Mouse (Mus musculus) yolk sac, embryonic 10.5 days (tissue): Measurements from ENCODE around the gene Agap1.

Source experiments
- DNase-seq: peaks from one replicate; pipeline ENCODE4 v3.0.0-alpha.2; 2017; ENCODE audit warnings: low spot score

The Agap1 gene

DNA sequence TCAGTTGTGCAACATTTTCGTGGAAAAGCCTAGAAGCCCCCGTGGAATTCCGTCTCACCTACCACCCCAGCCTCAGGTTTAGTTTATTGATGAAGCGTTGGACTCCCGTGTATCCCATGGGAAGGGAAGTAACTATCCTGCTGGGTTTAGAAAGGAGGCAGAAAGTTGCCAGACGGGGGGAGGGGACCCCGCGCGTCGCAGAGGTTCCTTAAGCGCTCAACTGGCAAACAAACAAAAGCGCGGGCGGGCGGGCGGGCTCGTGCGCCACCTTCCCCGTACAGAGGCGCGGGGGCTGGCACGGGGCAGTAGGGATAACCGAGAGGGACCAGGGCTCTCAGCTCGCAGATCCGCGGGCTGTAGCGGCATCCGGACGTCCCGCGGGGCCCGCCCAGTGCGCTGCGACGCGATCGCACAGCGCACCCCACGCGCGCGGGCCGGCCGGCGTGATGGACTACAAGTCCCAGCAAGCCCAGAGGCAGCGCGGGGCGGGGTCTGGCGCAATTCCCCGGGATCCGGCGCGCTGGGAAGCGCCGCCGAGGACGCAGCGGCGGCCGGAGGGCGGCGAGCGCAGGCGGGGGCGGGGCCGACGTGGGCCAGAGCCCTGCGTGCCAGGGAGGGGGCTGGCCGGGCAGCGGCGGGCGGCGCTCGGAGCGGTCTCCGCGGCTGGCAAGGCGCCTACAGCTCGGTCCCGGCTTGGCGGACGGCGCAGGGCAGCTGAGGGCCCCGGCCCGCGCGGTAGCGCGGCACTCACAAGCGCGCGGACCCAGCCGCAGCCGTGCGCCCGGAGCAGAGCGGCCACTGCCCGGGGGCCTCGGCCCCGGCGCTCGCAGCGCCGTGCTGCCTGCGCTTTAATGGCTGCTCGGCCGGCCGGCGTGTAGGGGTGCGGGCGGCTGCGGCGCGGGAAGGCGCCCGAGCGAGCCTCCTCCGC lies at the start of gene Agap1:
Gene Agap1 (plus strand): TSS at position 611 of the 928 bp plus-strand sequence.
- peak; percentile 89 for DNase-seq

DNA sequence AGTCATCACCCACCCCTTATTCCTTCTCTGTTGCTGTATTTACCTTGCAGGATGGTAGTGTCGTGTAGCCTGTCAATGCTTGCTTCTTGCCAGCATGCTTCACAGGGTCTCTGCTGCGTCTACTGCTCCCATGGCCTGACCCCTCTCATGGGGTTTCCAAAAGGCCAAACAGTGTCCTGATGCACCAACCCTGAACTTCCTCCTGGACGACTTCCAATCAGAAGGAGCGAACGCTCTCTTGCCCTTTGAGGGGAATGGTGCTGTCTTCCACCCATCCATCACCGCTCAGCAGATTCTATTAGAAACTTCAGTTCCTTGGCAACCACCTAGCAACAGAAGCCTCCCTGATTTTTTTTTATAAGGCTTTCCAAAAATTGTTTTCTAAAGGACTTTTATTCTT lies 48.6 kb upstream of the Agap1 start:
- DNase-seq, result no peak

GRCm38 (mm10) chr1:89407986-89408385 lies 46.6 kb upstream of the Agap1 start:
- no peak for DNase-seq

GRCm38 (mm10) chr1:89413122-89413521 lies 41.5 kb upstream of the Agap1 start:
- DNase-seq, result no peak

- DNase-seq, result no peak
These were observed 40.0 kb upstream of the Agap1 start for GRCm38 (mm10) chr1:89414563-89414962.

DNA sequence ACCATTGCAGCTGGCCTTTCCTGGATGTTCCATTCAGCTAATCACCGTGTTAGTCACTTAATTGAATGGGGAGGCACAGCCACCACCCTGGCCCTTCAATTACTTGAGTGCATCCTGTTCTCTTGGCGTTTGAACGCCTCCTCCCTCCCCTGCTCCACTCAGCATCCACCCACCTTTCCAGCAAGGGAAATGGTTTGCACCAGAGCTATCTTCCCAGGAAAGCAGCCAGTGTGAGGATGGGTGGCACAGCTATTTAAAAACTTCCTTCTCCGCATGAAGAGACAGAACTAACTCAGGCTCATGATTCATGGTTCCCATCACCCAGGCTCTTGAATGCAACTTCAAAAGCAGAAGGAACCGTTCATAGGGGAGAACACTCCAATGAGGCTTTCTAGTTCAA lies 37.7 kb upstream of the Agap1 start:
- no peak for DNase-seq

GRCm38 (mm10) chr1:89420642-89421041 lies 34.0 kb upstream of the Agap1 start:
- no peak for DNase-seq

DNA sequence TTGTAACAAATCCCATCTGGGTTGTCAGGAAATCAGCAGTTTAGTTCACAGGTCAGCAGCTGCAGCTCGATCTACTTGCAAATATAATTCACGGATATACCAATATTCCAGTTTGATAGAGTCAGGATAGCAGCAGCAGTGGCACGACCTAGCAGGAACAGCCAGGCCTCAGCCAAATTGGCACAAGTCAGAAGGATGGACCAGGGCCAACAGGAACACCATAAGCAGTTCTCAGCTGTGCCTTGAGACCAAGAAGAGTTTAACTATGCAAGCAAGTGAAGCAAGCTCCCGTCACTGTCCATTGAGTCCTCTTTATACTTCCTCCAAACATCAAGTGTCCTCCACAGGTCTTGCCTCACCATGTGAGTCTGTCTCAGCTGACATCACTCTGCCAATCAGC lies 33.2 kb upstream of the Agap1 start:
- DNase-seq, result no peak

GRCm38 (mm10) chr1:89424563-89424962 lies 30.0 kb upstream of the Agap1 start:
- DNase-seq, result no peak

DNA sequence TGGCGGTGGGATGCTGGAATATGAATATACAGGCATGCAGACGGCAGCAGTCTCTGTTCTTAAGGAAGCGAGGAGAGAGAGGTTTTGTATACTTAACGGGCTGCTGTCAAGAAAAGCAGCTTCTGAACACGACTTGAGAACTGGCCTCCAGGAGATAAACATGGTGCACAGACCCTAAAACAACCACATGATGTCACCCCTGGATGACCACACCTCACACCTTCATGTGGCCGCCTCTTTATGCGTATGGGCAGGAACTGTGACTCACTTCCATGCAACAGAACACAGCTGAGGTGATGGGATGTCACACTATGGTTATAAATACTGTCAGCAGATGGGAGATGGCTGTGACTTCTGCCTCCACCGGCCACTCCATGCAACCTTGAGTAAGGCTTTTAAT lies 28.5 kb upstream of the Agap1 start:
- DNase-seq, result no peak

- no peak for DNase-seq
These were observed 25.9 kb upstream of the Agap1 start for GRCm38 (mm10) chr1:89428671-89429070.

GRCm38 (mm10) chr1:89429946-89430640 lies 24.5 kb upstream of the Agap1 start:
- DNase-seq, result no peak

- DNase-seq, result no peak
These were observed 15.3 kb upstream of the Agap1 start for GRCm38 (mm10) chr1:89439351-89439750.

DNA sequence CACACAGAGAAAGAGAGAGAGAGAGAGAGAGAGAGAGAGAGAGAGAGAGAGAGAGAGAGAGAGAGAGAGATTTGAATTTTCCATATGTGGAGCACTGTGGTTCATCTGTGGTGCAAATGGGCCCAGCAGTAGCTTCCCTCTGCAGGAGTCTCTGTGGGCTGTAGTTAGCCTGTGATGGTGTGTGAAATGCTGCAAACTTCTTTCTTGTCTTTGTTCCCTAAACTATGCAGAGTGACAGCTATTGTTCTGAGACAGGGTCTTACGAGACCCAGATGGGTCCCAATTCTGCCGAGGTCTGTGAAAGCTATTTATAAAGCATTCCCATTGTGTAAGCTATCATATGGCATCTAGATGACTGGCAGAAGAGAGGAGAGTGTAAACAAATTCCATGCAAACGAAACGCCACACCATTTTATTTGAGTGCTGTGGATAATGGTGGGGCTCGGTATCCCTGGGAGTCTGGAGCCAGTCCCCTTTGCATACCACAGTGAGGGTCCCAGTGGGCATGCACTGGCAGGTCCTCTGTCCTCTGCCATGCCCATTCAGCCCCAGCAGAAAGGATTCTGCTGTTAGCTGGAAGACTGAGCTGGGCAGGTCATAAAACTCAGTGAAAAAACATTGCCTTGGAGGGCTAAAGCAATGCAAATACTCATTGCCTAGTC lies 13.2 kb upstream of the Agap1 start:
- no peak for DNase-seq

- no peak for DNase-seq
These were observed 11.1 kb upstream of the Agap1 start for GRCm38 (mm10) chr1:89443512-89443911.

DNA sequence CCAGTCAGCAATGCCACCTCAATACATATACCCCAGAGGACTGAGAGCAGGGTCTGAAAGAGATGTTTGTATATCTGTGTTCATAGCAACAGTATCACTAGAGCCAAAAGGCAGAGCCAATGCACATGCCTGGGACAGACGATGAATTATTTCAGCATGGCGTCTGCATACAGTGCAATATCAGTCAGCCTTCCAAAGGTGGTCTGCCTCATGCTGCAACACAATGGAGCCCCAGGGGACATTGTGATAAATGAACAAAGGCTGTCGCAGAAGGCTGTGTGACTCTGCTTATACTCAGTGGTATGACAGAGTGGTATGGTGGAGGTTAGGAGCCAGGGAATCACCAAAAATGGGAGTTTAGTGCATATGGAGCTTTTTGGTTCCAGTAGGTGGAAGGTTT lies 10.6 kb upstream of the Agap1 start:
- no peak for DNase-seq

GRCm38 (mm10) chr1:89450139-89450538 lies 4.5 kb upstream of the Agap1 start:
- DNase-seq, result no peak

- DNase-seq, result no peak
These were observed 2.5 kb upstream of the Agap1 start for GRCm38 (mm10) chr1:89452138-89452537.

DNA sequence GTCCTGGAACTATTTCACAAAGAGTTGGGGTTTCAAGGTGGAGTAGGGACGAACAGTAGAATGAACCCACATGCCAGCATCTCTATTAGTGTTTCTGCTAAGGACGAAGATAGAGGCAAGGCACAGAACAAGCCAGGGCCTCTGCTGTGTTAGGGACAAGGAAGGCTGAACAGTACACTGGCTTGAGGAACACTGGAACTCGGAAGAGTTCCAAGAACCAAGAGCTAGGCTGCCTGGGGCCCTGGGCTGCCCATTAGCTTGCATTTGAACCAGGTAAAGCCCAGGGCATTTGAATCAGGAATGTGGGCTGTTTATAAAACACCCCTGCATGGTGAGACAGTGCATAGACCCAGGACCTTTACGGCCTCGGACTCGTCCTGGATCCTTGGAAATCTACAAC lies 940 bp upstream of the Agap1 start:
- no peak for DNase-seq

GRCm38 (mm10) chr1:89455421-89456091 lies 950 bp downstream of the Agap1 start:
- DNase-seq, result peak; percentile 38

- no peak for DNase-seq
These were observed 1.9 kb downstream of the Agap1 start for GRCm38 (mm10) chr1:89456456-89456855.
